Mouse (Mus musculus): ENCODE measurements around the gene Ppil2. TPM values are rescaled to one million over a fixed set of nuclear protein-coding genes. Genes with fewer than 3 reads are reported as not detected.
A peak's percentile ranks its signal among the peaks of the same experiment; 100 is the strongest.

Ppil2 gene
- polyA plus RNA-seq, 1 experiment from 2014 or later: 157 TPM

GRCm38 (mm10) chr16:17131191-17132088, 20.4 kb upstream of the Ppil2 start:
- Histone ChIP-seq H3K4me1 (peaks cover 18% of the 10 kb centered on the region), H3K36me3 (no peaks in the 10 kb centered on the region), H3K9ac (peak overlapping the region; percentile 68), H3K4me3 (peak overlapping the region; percentile 66), H3K27ac (peak overlapping the region; percentile 85), H3K9me3 (replicated peaks) (no peaks in the 10 kb centered on the region), H3K27me3 (no peaks in the 10 kb centered on the region), H3K4me2 (replicated peaks) (peak overlapping the region; percentile 99)
- 4% methylated on average over 43 of the region's 43 CpGs for WGBS
- peak; percentile 90 for ATAC-seq (ENCODE audit: low FRiP score)

- Histone ChIP-seq H3K4me3 (no peak overlapping the region), H3K27ac (no peak overlapping the region)
- 100% methylated on average over 1 of the region's 1 CpGs for WGBS
Observed at GRCm38 (mm10) chr16:17127292-17127691, 16.2 kb upstream of the Ppil2 start.

DNA sequence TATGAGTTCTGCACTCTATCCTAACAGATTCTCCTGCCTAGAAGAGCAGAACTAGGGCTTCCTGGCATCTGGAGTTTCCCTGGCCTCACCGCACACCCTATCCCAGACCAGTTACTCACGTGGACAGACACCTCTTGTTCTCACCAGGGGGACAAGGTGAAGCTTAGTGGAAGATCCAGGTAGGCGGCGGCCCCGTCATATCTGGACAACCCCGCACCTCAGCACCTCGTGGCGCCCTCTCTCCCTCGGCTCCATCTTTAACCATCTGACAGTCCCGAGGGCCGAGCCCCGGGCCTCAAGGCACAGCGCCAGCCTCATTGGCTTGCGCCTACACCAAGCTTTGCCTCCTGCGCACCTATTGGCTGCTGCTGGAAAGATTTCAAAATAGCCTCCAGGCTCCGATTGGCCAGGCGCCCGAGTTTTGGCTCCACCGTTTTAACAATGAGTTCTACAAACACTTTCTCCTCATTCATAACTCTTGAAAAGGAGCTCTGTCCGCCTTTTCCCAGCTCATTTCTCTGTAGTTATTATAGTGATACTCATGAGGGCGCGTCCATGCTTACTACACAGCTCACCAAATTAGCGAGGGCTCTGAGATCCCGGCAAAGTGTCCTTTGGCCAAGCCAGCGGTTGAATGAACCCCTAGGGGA, 13.9 kb upstream of the Ppil2 start, which contains the start of gene 2610318N02Rik:
2610318N02Rik (minus strand) TSS at position 297 of the 650 bp plus-strand sequence.
- H3K4me1 ChIP-seq: peaks cover 29% of the 10 kb centered on the region
- peak within 1 kb of the TSS; percentile 46 for H3K4me3 ChIP-seq
- H3K27me3 ChIP-seq: no peaks in the 10 kb centered on the region
- peak within 1 kb of the TSS; percentile 77 for H3K4me2 ChIP-seq (replicated peaks)
- peak within 1 kb of the TSS; percentile 66 for H3K27ac ChIP-seq
- peak; percentile 93 for ATAC-seq (ENCODE audit: low FRiP score)
- H3K36me3 ChIP-seq: peaks cover 17% of the 10 kb centered on the region
- peak within 1 kb of the TSS; percentile 66 for H3K9ac ChIP-seq
- H3K9me3 ChIP-seq (replicated peaks): no peaks in the 10 kb centered on the region
- under 1% methylated on average over 25 of the region's 25 CpGs for WGBS

More at GRCm38 (mm10) chr16:17127292-17127691, 16.2 kb upstream of the Ppil2 start:
- Histone ChIP-seq H3K27me3 (no peaks in the 10 kb centered on the region), H3K36me3 (0 out of 2 replicates have a peak, but pooled peaks cover 4% of the 10 kb centered on the region), H3K9ac (no peak overlapping the region), H3K4me2 (replicated peaks) (no peak overlapping the region), H3K4me1 (peaks cover 33% of the 10 kb centered on the region), H3K9me3 (replicated peaks) (no peaks in the 10 kb centered on the region)
- ATAC-seq (ENCODE audit: low FRiP score): no peak

DNA sequence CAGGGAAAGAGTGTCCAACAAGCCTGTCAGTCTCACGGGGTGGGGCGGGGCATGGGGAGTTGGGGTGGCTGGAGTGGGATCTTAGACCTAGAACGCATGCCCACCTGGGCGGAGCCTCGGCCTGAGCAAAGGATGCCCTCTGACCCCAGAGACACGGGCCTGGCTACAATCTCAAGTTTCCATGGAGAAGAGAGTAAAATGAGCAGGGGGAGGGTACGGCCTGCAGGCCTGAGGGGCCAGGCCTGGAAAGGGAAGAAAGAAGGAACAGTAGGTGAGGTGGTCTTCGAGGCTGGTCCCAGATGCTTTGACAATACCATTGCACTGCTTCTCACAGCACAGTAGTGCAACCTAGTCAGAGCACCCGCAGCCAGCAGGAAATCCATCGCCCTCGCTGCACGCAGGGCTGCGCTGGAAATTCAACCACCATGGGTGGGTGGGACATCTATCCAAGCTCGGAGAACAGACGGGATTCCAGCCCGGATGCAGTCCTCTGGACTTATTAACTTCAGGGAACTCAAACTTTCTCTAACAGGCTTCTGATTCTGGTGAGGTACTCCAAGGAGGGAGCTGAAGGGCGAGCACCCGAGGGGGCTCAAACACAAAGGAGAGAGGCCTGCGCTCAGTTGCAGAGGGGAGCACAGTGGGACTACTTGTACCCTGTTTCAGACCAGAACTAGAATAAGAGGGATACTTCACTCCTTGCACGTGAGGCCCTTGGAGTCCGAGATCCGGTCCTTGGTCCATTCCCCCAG, 13.2 kb upstream of the Ppil2 start:
- peak; percentile 44 for ATAC-seq (ENCODE audit: low FRiP score)
- Histone ChIP-seq H3K9ac (peak overlapping the region; percentile 66), H3K27ac (peak overlapping the region; percentile 66), H3K4me2 (replicated peaks) (peak overlapping the region; percentile 77), H3K4me1 (peaks cover 29% of the 10 kb centered on the region), H3K36me3 (peaks cover 23% of the 10 kb centered on the region), H3K27me3 (no peaks in the 10 kb centered on the region), H3K9me3 (replicated peaks) (no peaks in the 10 kb centered on the region), H3K4me3 (peak overlapping the region; percentile 46)
- under 1% methylated on average over 22 of the region's 22 CpGs for WGBS

DNA sequence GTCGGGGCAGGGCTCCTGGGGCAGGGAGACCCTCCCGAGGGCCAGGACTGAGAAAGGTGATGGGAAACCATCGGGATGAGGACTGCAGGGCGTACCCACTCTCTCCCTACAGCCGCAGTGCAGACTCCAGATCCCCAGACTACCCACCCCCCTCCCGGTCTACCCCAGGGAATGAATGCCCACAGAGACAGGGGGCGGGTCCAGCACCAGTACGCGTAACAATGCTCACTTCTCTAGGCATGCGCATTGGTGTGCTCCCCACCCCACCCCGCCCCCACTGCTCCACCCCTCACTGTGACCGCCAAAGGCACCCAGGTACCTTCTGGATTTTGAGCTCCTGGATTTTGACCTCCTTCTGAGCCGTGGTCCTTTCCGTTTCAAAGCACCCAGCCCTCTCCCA, 10.5 kb upstream of the Ppil2 start:
- H3K4me3 ChIP-seq: peak overlapping the region; percentile 5; the same call in 1 of the 2 replicates
- WGBS: 48% methylated on average over 14 of the region's 14 CpGs
- H3K9me3 ChIP-seq (replicated peaks): no peaks in the 10 kb centered on the region
- H3K27ac ChIP-seq: no peak overlapping the region
- no peak overlapping the region for H3K9ac ChIP-seq
- ATAC-seq (ENCODE audit: low FRiP score): peak; percentile 33
- peaks cover 29% of the 10 kb centered on the region for H3K4me1 ChIP-seq
- H3K36me3 ChIP-seq: peaks cover 40% of the 10 kb centered on the region
- peak overlapping the region; percentile 19 for H3K4me2 ChIP-seq (replicated peaks)
- no peaks in the 10 kb centered on the region for H3K27me3 ChIP-seq

DNA sequence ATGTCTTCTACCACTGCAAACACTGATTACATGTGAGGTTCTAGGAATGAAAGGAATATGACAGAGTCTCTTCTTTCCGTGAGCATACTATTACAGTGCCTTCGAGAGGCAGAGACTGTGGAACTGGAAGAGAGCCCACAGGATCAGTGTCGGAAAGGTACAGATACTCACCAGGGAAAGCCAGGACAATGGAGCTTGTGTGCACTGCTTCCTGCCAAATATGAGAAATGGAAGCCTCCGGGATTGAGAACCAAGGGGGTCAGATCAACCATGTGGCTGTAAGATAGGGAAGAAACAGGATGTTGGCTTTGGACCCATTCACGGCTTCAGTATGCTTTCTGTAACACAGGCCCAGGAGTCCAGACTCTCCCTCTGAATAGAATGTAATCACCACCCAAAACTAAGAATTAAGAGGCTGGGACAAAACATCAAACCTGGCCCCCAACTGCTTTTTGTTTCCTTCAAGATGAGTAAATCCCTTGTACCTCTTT, 6.3 kb upstream of the Ppil2 start:
- ATAC-seq (ENCODE audit: low FRiP score): no peak

GRCm38 (mm10) chr16:17104600-17104999, 6.5 kb downstream of the Ppil2 start:
- Histone ChIP-seq H3K27ac (no peak overlapping the region), H3K36me3 (peaks cover 82% of the 10 kb centered on the region), H3K4me3 (no peak overlapping the region), H3K9ac (no peak overlapping the region), H3K4me1 (peaks cover under 1% of the 10 kb centered on the region; the same call in 1 of the 2 replicates), H3K9me3 (replicated peaks) (no peaks in the 10 kb centered on the region), H3K27me3 (no peaks in the 10 kb centered on the region), H3K4me2 (replicated peaks) (no peak overlapping the region)
- WGBS: 94% methylated on average over 4 of the region's 4 CpGs
- no peak for ATAC-seq (ENCODE audit: low FRiP score)

More for the DNA sequence above, 6.3 kb upstream of the Ppil2 start:
- no peak overlapping the region for H3K27ac ChIP-seq
- H3K4me1 ChIP-seq: peaks cover 8% of the 10 kb centered on the region
- no peaks in the 10 kb centered on the region for H3K9me3 ChIP-seq (replicated peaks)
- no peak overlapping the region for H3K9ac ChIP-seq
- no peak overlapping the region for H3K4me3 ChIP-seq
- 88% methylated on average over 5 of the region's 5 CpGs for WGBS
- peaks cover 55% of the 10 kb centered on the region for H3K36me3 ChIP-seq
- H3K27me3 ChIP-seq: no peaks in the 10 kb centered on the region
- no peak overlapping the region for H3K4me2 ChIP-seq (replicated peaks)

DNA sequence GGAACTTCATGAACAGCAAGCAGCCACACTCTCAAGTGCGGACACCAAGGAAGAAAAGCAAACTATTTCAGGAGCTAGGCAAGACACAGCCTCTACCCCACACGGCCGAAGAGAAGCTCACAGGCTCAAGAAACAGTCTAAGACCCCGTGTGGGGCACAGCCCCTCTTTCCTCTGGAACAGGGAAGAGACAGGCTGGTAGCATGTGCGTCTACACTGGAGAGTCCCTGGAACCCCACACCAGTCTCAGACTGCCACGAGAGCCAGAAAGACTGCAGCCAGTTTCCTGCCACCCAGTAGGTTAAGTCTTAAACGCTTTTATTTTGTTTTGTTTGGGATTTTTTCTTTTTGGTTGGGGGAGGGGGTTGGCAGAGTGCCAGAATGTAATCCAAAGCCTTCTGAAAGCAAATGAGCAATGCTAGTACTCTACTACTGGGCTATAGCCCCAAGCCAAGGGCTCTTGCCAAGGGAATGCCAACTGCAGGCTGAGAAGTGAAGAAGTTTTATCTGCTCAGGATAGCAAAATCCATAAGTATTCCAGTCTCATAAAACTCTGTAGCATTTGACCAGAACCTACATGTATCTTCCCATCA, 8.3 kb downstream of the Ppil2 start:
- Histone ChIP-seq H3K4me3 (no peak overlapping the region), H3K36me3 (peaks cover 89% of the 10 kb centered on the region), H3K27ac (no peak overlapping the region), H3K4me2 (replicated peaks) (no peak overlapping the region), H3K9me3 (replicated peaks) (no peaks in the 10 kb centered on the region), H3K27me3 (no peaks in the 10 kb centered on the region), H3K4me1 (no peaks in the 10 kb centered on the region), H3K9ac (no peak overlapping the region)
- no peak for ATAC-seq (ENCODE audit: low FRiP score)
- WGBS: 84% methylated on average over 7 of the region's 7 CpGs

DNA sequence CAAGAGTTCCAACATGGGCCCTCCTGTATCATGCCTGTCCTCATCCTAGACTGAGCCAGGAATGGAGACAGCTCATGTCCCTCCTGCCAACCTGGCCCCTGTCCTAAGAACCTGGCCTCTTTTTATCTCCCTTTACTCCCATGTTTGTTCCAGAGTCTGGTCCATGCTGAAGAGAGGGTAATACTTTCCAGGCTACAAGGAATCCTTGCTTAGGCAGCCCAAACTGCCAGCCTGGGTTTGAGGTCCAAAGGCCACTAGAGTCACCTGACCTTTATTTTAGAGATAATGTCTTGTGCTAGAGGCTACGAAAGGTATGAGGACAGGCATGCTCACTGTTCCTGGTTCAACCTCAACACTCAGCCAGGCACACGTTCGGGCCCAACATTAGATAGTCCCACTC, 14.1 kb downstream of the Ppil2 start:
- Histone ChIP-seq H3K9ac (no peak overlapping the region), H3K4me1 (no peaks in the 10 kb centered on the region), H3K4me2 (replicated peaks) (no peak overlapping the region), H3K27me3 (no peaks in the 10 kb centered on the region), H3K36me3 (peaks cover 96% of the 10 kb centered on the region), H3K4me3 (no peak overlapping the region), H3K27ac (no peak overlapping the region), H3K9me3 (replicated peaks) (no peaks in the 10 kb centered on the region)
- WGBS: 97% methylated on average over 3 of the region's 3 CpGs
- ATAC-seq (ENCODE audit: low FRiP score): no peak

DNA sequence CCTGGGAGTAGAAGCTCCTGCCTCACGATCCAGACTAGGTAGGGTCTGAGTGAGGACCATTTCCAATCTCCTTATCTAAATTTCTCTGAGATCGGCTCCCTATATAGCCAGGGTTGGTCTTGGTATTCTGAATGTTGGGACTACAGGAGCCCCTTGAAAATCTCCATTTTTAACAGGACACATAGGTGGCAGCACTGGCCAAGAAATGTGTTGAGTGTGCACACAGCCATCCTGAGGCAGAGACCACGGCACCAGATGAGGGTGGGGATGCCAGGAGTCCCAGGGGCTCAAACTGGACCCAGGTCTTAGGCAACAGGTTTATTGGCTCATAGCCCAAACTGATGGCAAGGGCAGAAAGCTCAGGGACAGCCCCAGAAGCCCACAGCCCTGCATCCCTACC, 22.7 kb downstream of the Ppil2 start:
- no peak overlapping the region for H3K27ac ChIP-seq
- H3K9me3 ChIP-seq (replicated peaks): no peaks in the 10 kb centered on the region
- WGBS: 73% methylated on average over 3 of the region's 3 CpGs
- ATAC-seq (ENCODE audit: low FRiP score): peak; percentile 12; the same call in 1 of the 2 replicates
- H3K9ac ChIP-seq: no peak overlapping the region
- H3K4me3 ChIP-seq: no peak overlapping the region
- no peaks in the 10 kb centered on the region for H3K4me1 ChIP-seq
- H3K4me2 ChIP-seq (replicated peaks): no peak overlapping the region
- H3K27me3 ChIP-seq: no peaks in the 10 kb centered on the region
- H3K36me3 ChIP-seq: peaks cover 99% of the 10 kb centered on the region

- H3K36me3 ChIP-seq: peaks cover 99% of the 10 kb centered on the region
- no peak overlapping the region for H3K9ac ChIP-seq
- 77% methylated on average over 13 of the region's 13 CpGs for WGBS
- H3K9me3 ChIP-seq (replicated peaks): no peaks in the 10 kb centered on the region
- no peak overlapping the region for H3K4me3 ChIP-seq
- no peak overlapping the region for H3K4me2 ChIP-seq (replicated peaks)
- H3K27me3 ChIP-seq: no peaks in the 10 kb centered on the region
- H3K27ac ChIP-seq: no peak overlapping the region
- no peaks in the 10 kb centered on the region for H3K4me1 ChIP-seq
- no peak for ATAC-seq (ENCODE audit: low FRiP score)
Observed at GRCm38 (mm10) chr16:17086669-17087193, 24.3 kb downstream of the Ppil2 start.

Measured in hindbrain, embryonic 12.5 days (tissue).